Mouse (Mus musculus): Measurements from ENCODE around the gene Akap7. TPM values are rescaled to one million over a fixed set of nuclear protein-coding genes. Genes with fewer than 3 reads are reported as not detected.

Akap7 gene
- polyA plus RNA-seq, 1 experiment from 2014 or later, result 22.2 TPM

DNA sequence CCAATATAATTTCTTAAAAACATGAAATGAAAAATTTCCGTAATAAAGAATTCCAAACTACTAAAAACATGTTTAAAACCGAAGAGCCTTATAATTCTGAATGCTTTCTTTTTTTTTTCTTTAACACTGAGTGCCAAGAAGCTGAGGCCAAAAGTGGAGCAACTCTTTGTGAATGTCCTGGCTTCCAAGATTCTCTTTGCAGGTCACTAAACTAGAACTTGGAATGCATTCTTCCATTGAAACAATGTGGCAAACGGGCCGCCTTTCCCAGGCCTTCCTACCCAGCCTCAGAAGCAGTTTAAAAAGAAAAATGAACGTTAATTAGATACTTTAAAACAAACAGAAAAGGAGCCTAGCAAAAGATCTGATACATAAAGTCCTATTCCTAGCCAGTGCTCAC lies 27.5 kb downstream of the Akap7 start:
- Histone ChIP-seq H3K9me3 (ENCODE audit: control insufficient read depth, low read length) (no peaks in the 10 kb centered on the region), H3K4me1 (ENCODE audit: control insufficient read depth, insufficient read depth, low read length) (no peaks in the 10 kb centered on the region; the same call in 1 of the 2 replicates), H3K36me3 (ENCODE audit: control insufficient read depth, insufficient read depth, low read length) (no peaks in the 10 kb centered on the region), H3K27me3 (ENCODE audit: control insufficient read depth, insufficient read depth, low read length) (no peaks in the 10 kb centered on the region), H3K9ac (ENCODE audit: low read length) (no peak overlapping the region), H3K4me2 (ENCODE audit: low read depth, severe bottlenecking) (no peak overlapping the region), H3K27ac (replicated peaks; ENCODE audit: low read depth, low read length) (no peak overlapping the region), H3K4me3 (ENCODE audit: low read depth, low read length) (no peak overlapping the region)
- no peak for DNase-seq (ENCODE audit: low spot score)
- no peak for ATAC-seq (ENCODE audit: insufficient number of reproducible peaks, low FRiP score, low TSS enrichment, low read depth)
- 83% methylated on average over 5 of the region's 5 CpGs for WGBS

DNA sequence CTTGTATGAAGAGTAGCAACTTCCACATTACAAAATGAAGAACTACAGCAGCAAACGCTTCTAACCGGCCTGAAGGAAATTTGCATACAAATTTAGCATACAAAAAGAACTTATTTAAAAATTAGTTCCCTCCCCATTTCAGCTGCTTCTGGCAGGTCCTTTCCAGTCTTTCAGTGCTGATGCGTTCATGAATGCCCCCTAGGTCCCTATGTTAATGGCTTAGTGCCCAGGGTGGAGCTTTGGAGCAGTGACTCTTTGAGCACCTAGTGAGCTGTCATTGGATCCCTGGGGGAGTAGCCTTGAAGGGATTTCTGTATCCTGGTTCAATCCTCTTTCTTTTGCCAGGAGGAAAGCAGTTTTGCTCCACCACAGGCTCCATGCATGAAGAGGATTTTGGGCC lies 28.3 kb downstream of the Akap7 start:
- no peak overlapping the region for H3K4me2 ChIP-seq (ENCODE audit: low read depth, severe bottlenecking)
- ATAC-seq (ENCODE audit: insufficient number of reproducible peaks, low FRiP score, low TSS enrichment, low read depth) (no peak), DNase-seq (ENCODE audit: low spot score) (no peak)
- no peaks in the 10 kb centered on the region; the same call in 1 of the 2 replicates for H3K4me1 ChIP-seq (ENCODE audit: control insufficient read depth, insufficient read depth, low read length)
- H3K9ac ChIP-seq (ENCODE audit: low read length), result no peak overlapping the region
- no peaks in the 10 kb centered on the region for H3K27me3 ChIP-seq (ENCODE audit: control insufficient read depth, insufficient read depth, low read length)
- 68% methylated on average over 3 of the region's 3 CpGs for WGBS
- no peaks in the 10 kb centered on the region for H3K36me3 ChIP-seq (ENCODE audit: control insufficient read depth, insufficient read depth, low read length)
- H3K9me3 ChIP-seq (ENCODE audit: control insufficient read depth, low read length), result no peaks in the 10 kb centered on the region
- H3K4me3 ChIP-seq (ENCODE audit: low read depth, low read length), result no peak overlapping the region
- no peak overlapping the region for H3K27ac ChIP-seq (replicated peaks; ENCODE audit: low read depth, low read length)

DNA sequence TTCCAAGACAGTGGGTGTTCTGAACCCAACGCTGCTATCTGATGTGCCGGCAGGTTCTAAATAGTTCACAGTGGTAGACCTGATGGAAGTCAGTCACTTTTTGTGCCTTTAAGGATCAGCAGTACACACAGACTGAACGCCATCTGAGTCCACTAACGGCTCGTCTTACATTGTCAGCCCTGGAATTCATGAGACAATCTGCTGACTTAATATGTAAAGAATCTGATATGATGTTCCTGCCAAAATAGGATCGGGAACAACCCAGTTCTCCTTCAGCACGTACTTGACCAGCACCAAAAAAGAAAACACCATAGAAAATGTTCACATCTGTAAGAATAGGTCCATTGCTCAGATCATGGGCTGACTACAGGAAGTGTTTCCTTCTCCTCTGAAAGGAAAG lies 32.2 kb downstream of the Akap7 start:
- H3K9me3 ChIP-seq (ENCODE audit: control insufficient read depth, low read length), result no peaks in the 10 kb centered on the region
- H3K4me3 ChIP-seq (ENCODE audit: low read depth, low read length), result no peak overlapping the region
- H3K27ac ChIP-seq (replicated peaks; ENCODE audit: low read depth, low read length), result no peak overlapping the region
- no peaks in the 10 kb centered on the region for H3K27me3 ChIP-seq (ENCODE audit: control insufficient read depth, insufficient read depth, low read length)
- H3K4me2 ChIP-seq (ENCODE audit: low read depth, severe bottlenecking), result no peak overlapping the region
- no peaks in the 10 kb centered on the region for H3K36me3 ChIP-seq (ENCODE audit: control insufficient read depth, insufficient read depth, low read length)
- ATAC-seq (ENCODE audit: insufficient number of reproducible peaks, low FRiP score, low TSS enrichment, low read depth) (no peak), DNase-seq (ENCODE audit: low spot score) (no peak)
- H3K9ac ChIP-seq (ENCODE audit: low read length), result no peak overlapping the region
- WGBS, result 83% methylated on average over 7 of the region's 7 CpGs
- H3K4me1 ChIP-seq (ENCODE audit: control insufficient read depth, insufficient read depth, low read length), result no peaks in the 10 kb centered on the region; the same call in 1 of the 2 replicates

DNA sequence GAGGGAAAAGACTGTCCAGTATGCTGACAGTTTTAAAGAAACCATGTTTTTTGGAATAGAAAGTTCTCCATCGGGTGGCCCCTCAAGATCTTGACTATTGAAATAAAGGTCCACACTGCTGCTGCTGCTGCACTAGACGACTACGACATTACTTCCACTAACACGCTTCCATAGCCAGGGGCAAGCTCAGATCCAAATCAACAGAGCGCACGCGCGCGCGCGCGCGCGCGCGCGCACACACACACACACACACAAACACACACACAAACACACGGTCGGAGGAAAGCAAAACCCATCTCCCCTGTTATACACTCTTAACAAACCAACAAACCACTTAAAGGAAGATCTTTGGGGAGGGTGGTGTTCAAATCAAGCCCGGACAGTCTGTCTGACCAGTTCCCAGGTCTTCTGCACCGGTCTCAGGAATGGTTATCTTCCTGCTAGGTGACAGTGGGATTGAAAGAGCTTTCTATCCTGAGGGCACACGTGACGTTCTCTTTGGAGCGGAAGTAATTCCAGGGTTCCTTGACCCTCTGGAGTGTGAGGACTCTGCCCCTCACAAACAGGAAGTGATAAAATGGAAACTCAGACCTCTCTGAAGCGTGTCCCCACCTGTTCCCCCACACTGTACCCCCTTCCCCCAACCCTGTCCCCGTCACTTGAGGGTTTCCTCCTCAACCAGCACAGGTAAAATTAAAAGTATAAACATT lies 32.9 kb downstream of the Akap7 start:
- Histone ChIP-seq H3K27ac (replicated peaks; ENCODE audit: low read depth, low read length) (no peak overlapping the region), H3K9ac (ENCODE audit: low read length) (no peak overlapping the region), H3K4me1 (ENCODE audit: control insufficient read depth, insufficient read depth, low read length) (no peaks in the 10 kb centered on the region; the same call in 1 of the 2 replicates), H3K27me3 (ENCODE audit: control insufficient read depth, insufficient read depth, low read length) (no peaks in the 10 kb centered on the region), H3K36me3 (ENCODE audit: control insufficient read depth, insufficient read depth, low read length) (no peaks in the 10 kb centered on the region), H3K4me3 (ENCODE audit: low read depth, low read length) (no peak overlapping the region), H3K9me3 (ENCODE audit: control insufficient read depth, low read length) (no peaks in the 10 kb centered on the region; the same call in 1 of the 2 replicates), H3K4me2 (ENCODE audit: low read depth, severe bottlenecking) (no peak overlapping the region)
- ATAC-seq (ENCODE audit: insufficient number of reproducible peaks, low FRiP score, low TSS enrichment, low read depth), result no peak
- no peak for DNase-seq (ENCODE audit: low spot score)
- WGBS, result 88% methylated on average over 26 of the region's 26 CpGs

DNA sequence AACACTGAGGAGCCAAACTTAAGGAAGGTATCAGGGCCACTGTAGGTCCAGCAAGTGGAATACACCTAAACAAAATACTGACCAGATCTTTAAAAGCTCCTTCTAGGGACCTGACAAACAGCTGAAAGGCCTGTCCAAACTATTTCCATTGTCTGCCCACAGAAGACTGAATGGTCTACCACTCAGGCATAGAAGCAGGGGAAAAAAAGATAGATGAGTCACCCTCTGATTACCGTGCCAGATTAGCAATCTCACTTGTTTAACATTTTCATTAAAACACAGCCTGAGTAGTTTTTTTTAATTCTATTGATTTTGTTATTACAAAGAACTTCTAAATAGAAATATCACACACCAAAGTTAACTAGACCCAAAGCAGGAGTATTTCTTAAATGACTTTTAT lies 33.9 kb downstream of the Akap7 start:
- Histone ChIP-seq H3K4me3 (ENCODE audit: low read depth, low read length) (no peak overlapping the region), H3K4me1 (ENCODE audit: control insufficient read depth, insufficient read depth, low read length) (no peaks in the 10 kb centered on the region; the same call in 1 of the 2 replicates), H3K9me3 (ENCODE audit: control insufficient read depth, low read length) (no peaks in the 10 kb centered on the region; the same call in 1 of the 2 replicates), H3K36me3 (ENCODE audit: control insufficient read depth, insufficient read depth, low read length) (no peaks in the 10 kb centered on the region), H3K27me3 (ENCODE audit: control insufficient read depth, insufficient read depth, low read length) (no peaks in the 10 kb centered on the region), H3K27ac (replicated peaks; ENCODE audit: low read depth, low read length) (no peak overlapping the region), H3K9ac (ENCODE audit: low read length) (no peak overlapping the region), H3K4me2 (ENCODE audit: low read depth, severe bottlenecking) (no peak overlapping the region)
- DNase-seq (ENCODE audit: low spot score) (no peak), ATAC-seq (ENCODE audit: insufficient number of reproducible peaks, low FRiP score, low TSS enrichment, low read depth) (no peak)
- 83% methylated on average over 1 of the region's 1 CpGs for WGBS

DNA sequence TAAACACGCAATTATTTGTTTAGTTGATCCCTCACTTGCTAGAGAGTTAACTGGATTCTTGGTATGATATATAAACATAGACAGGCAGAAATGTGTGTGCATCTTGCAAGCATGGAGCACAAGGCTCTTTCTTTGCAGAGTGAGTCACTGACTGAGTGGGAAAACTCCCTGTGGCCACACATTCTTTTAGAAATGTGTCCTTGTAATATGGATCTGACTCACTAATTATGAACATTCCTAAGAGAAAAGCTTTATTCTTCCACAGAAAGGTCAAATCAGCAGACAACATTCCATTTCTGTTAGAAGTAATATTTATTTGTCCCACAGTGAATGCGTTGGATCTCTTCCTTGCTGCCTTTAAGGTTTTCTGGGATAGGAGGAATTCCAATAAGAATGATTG lies 35.9 kb downstream of the Akap7 start:
- no peaks in the 10 kb centered on the region for H3K36me3 ChIP-seq (ENCODE audit: control insufficient read depth, insufficient read depth, low read length)
- DNase-seq (ENCODE audit: low spot score), result no peak
- H3K9me3 ChIP-seq (ENCODE audit: control insufficient read depth, low read length), result no peaks in the 10 kb centered on the region; the same call in 1 of the 2 replicates
- H3K27ac ChIP-seq (replicated peaks; ENCODE audit: low read depth, low read length), result no peak overlapping the region
- no peak overlapping the region for H3K4me3 ChIP-seq (ENCODE audit: low read depth, low read length)
- no peak overlapping the region for H3K9ac ChIP-seq (ENCODE audit: low read length)
- no peaks in the 10 kb centered on the region; the same call in 1 of the 2 replicates for H3K4me1 ChIP-seq (ENCODE audit: control insufficient read depth, insufficient read depth, low read length)
- H3K4me2 ChIP-seq (ENCODE audit: low read depth, severe bottlenecking), result no peak overlapping the region
- no peak for ATAC-seq (ENCODE audit: insufficient number of reproducible peaks, low FRiP score, low TSS enrichment, low read depth)
- no peaks in the 10 kb centered on the region for H3K27me3 ChIP-seq (ENCODE audit: control insufficient read depth, insufficient read depth, low read length)
- WGBS, result 91% methylated on average over 2 of the region's 2 CpGs

DNA sequence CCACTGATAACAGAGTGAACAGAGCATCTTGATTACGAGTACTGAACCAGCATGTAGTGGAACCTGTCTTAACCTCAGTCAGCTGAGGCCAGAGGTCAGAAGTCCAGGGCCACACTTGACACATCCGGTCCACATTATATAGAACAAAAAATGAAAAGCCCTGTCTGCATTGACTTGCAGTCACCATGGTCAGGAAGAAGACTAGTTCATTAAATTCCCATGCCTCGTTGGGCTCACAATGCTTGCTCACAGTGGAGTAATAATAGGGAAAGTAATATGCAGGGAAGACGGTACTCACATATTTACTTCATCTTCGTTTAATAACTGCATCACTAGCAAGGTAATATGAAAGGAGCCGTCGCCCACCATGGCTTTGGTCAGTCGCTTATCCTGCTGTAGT lies 36.5 kb downstream of the Akap7 start:
- Histone ChIP-seq H3K9me3 (ENCODE audit: control insufficient read depth, low read length) (no peaks in the 10 kb centered on the region; the same call in 1 of the 2 replicates), H3K4me3 (ENCODE audit: low read depth, low read length) (no peak overlapping the region), H3K27me3 (ENCODE audit: control insufficient read depth, insufficient read depth, low read length) (no peaks in the 10 kb centered on the region), H3K9ac (ENCODE audit: low read length) (no peak overlapping the region), H3K4me1 (ENCODE audit: control insufficient read depth, insufficient read depth, low read length) (no peaks in the 10 kb centered on the region; the same call in 1 of the 2 replicates), H3K4me2 (ENCODE audit: low read depth, severe bottlenecking) (no peak overlapping the region), H3K36me3 (ENCODE audit: control insufficient read depth, insufficient read depth, low read length) (no peaks in the 10 kb centered on the region), H3K27ac (replicated peaks; ENCODE audit: low read depth, low read length) (no peak overlapping the region)
- 90% methylated on average over 8 of the region's 8 CpGs for WGBS
- ATAC-seq (ENCODE audit: insufficient number of reproducible peaks, low FRiP score, low TSS enrichment, low read depth) (no peak), DNase-seq (ENCODE audit: low spot score) (no peak)

DNA sequence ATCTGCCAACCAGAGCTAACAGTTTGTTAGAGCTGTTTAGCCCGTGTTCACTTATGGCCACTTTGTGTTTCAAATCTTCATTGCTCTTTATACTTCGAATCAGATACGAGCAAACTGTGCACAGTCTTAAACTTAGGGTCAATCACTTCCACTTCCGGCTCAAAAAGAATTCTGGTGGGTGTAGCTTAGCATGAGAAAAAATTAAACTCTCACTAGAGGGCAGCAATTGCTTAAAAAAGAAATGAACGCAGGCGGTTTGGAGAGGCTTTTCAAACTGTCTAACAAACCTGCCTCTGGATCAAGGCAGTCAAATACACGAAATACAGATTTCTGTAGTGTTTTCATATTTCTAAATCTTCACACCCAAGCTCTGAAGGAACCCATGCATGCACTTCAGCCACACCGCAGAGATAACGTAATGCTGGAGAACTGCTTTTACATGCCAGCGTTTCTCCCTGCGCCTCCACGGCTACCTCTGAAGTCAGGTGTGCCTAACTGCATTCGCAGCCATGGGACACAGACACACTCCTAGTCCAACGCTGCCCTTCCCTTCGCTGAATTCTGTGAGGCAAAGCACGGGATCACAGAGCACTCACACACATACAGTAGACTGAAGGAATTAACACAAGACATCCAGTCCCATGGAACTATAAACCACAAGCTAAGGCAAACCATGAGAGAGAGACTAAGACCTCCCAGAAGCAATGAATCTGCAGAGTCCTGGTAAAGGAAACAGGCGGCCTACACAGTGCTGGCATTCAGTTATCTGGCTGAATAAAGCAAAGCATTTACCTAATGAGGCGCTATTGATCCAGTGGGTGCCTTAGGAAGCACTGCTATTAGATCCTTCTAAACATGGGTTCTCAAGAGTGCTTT lies 39.0 kb downstream of the Akap7 start:
- H3K27ac ChIP-seq (replicated peaks; ENCODE audit: low read depth, low read length), result no peak overlapping the region
- 53% methylated on average over 18 of the region's 18 CpGs for WGBS
- H3K4me1 ChIP-seq (ENCODE audit: control insufficient read depth, insufficient read depth, low read length), result no peaks in the 10 kb centered on the region
- DNase-seq (ENCODE audit: low spot score), result peak; percentile 34
- H3K36me3 ChIP-seq (ENCODE audit: control insufficient read depth, insufficient read depth, low read length), result no peaks in the 10 kb centered on the region
- ATAC-seq (ENCODE audit: insufficient number of reproducible peaks, low FRiP score, low TSS enrichment, low read depth), result 0 out of 2 replicates have a peak, but pooled peaks have one; percentile 51
- H3K9ac ChIP-seq (ENCODE audit: low read length), result no peak overlapping the region
- no peak overlapping the region for H3K4me3 ChIP-seq (ENCODE audit: low read depth, low read length)
- H3K9me3 ChIP-seq (ENCODE audit: control insufficient read depth, low read length), result no peaks in the 10 kb centered on the region; the same call in 1 of the 2 replicates
- no peaks in the 10 kb centered on the region for H3K27me3 ChIP-seq (ENCODE audit: control insufficient read depth, insufficient read depth, low read length)
- H3K4me2 ChIP-seq (ENCODE audit: low read depth, severe bottlenecking), result no peak overlapping the region

Measured in limb, embryonic 11.5 days (tissue).